Mouse (Mus musculus) embryonic stem cell, embryonic (primary cell): ENCODE measurements at regions not wholly inside any gene's neighbourhood (a gene's known extent, or its start where the extent isn't known, plus 50 kb on each side); places are given as distances from the start of the nearest gene placed in this dataset.

ENCODE experiments used
- CTCF ChIA-PET, 4 experiments: fragments of 300-600 bp in 2 of 4; fragments of 350-600 bp in 2 of 4; sonication (Branson Sonifier 250); formaldehyde crosslinking; loops; one replicate each; lab custom pipeline; 2022; ENCODE audit warnings: inconsistent platforms in 2 of 4; lab: Charles Lee
- POLR2A ChIA-PET, 4 experiments: fragments of 300-600 bp in 2 of 4; fragments of 350-600 bp in 2 of 4; sonication (Branson Sonifier 250); formaldehyde crosslinking; loops; one replicate each; lab custom pipeline; 2022; ENCODE audit warnings: antibody characterized with exemption in 4 of 4, inconsistent platforms in 1 of 4; lab: Charles Lee

DNA sequence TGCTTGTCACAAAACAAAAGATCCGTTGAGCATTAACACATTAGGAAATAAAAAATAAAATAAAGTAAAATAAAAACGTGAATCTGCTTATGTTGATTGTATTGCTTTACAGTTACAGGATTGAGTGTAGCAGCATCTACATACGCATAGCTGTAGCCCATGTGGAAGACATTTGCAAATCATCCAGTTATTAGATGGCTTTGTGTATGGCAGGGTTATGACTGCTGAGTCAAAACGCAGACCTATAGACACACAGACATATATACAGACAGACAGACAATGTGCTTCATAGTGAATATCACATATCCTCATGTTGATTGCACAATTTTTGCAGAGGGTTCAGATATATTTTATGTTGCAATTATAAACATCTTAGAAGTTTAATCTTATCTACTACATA lies 64.5 kb downstream of the Gm11146 start:
- ChIA-PET POLR2A (no interaction called here), CTCF (no interaction called here)

DNA sequence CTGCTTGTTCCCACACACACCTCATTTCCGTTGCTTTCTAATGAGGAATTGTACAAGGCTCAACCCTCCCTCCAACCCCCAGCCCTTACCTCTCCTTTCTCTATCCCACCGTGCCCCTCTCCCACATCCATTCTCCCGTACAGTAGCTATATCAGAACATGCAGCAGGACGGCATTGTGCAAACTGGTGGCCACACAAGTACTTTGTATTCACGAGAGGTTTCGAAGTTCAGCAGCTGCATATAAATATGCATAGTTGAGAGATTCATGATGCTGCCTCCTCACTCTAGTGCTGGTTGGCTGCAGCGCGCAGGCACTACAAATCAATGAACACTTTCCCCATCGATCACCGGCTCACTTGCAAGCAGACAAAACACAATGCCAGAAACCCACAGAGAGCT lies 65.1 kb downstream of the Gm11146 start:
- CTCF ChIA-PET: no interaction called here
- POLR2A ChIA-PET: no interaction called here

DNA sequence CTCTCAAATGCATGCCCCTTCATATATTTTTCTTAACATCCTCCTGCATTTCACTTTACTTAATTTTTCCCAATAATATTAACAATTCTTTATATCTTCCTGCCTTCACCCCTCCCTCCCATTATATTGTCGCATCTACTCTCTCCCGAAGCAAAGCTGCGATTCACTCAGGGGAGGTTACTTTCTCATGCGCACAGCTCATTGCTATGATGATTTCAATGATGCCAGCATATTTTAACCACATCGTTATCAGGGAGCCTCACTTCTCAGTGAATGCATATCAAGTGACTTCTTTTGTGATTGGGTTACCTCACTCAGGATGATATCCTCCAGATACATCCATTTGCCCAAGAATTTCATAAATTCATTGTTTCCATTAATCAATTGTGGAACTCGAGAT lies 65.6 kb downstream of the Gm11146 start:
- POLR2A ChIA-PET: no interaction called here

DNA sequence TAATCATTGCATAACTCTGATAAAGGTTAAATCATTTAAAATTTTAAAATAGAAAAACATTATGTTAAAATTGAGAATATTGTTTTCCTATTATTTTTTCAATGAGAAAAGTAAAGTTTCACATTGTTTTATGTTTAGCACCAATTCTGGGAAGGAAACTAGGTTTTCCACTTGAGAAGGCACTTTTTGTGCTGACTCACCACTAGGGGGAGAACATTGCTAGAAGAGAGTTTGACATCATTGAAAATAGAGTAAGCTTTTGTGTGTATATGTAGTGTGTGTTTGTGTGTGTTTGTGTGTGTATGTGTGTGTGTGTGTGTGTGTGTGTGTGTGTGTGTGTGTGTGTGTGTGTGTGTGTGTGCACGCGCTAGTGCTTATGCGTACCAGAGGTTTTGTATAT lies 66.9 kb downstream of the Gm11146 start:
- ChIA-PET POLR2A (no interaction called here), CTCF (interaction anchor here in 1 of 4 experiments (0.7 kb wide), 1 partner anchor 178 kb away, joined by 11 read pairs; no protein-coding TSS in a partner anchor)

More for the DNA sequence above, 65.6 kb downstream of the Gm11146 start:
- CTCF ChIA-PET: no interaction called here

DNA sequence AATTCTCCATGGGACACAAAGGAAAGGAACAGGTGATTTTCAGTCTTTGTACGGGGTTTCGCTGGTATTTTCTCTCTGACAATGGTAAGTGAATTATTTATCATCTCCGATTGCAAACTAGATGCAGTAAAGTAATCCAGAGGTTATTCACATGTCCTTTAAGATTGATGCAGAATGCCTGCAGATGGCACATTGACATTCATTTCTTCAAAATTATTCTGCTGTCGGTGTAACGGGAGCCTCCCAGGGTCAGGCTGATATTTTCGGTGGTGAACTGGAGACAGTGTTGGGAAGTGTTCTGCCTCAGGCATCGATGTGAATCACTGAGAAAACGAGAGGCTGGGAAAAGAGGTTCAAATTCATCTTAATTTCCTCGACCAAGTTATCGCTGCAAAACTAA lies 70.3 kb downstream of the Gm11146 start:
- POLR2A ChIA-PET: no interaction called here
- CTCF ChIA-PET: no interaction called here

DNA sequence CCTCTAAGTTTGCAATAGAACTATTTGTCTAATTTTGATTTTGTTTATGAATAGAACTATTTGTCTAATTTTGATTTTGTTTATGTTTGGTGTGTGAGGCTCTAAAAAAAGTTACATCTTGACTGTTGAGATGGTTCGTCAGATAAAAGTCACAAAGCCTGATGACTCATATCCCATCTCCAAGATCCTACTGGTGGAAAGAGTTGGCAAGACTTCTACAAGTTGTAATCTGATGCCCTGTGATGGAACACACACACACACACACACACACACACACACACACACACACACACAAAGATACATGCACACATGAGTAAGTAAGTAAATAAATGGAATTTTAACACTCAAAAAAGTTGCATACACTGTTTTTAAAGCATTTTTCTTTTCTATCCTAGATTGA lies 73.9 kb downstream of the Gm11146 start:
- ChIA-PET CTCF (no interaction called here), POLR2A (no interaction called here)

DNA sequence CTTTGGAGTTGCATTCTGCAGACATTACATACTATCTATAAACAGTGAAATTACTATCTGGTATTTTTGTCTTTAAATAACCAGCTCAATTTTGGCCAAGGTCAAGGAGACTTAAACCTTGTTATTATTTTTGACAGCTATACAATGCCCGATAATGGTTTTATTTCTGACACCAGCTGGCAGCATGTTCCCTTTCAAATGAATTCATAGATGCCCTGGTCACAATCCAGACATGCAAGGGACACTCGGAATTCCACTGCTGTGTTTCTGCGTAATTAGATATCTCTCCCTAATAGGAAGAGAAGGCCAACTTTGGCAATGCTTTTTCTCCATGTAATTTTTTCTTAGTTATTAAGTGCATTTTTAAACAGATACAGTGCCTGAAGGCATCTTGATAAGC lies 87.3 kb downstream of the Gm11146 start:
- POLR2A ChIA-PET: no interaction called here
- CTCF ChIA-PET: no interaction called here

DNA sequence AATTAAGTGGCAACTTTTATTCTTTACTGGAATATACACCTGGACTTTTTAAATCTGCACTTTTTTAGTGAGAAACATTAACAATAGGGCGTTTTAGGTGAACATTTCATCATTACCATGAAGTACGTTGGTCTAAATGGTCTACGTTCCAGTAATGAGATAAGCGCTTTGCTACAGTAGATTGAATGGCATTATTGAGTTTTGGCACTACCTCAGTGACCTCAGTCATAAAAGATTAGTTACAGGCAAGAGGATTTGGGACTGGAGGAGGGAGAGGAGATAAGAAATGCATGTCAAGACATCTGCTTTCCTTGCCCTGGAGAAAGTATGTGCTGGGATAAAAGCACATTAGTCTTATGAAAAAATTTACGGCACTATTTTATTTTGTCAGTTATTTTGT lies 98.3 kb downstream of the Gm11146 start:
- CTCF ChIA-PET: no interaction called here
- POLR2A ChIA-PET: no interaction called here

DNA sequence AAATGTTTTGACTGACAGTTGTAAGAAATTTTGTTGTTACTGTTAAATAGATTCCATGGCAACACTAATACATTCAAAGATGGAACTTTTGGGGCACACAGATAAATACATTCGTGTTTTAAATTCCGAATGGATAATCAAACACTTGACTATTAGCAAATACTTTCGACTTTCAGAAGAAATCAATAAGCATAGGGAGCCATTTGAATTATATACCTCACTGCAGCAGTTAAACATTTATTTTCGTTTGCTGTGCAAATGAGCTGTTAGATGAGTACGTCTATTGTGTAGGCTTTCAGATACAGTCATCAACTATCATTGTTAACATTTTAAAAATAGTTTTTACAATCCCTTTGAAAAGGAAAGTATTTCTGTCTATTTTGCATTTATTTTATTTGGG lies 99.0 kb downstream of the Gm11146 start:
- POLR2A ChIA-PET: interaction anchor here in 1 of 4 experiments (0.6 to 0.7 kb wide), 2 partner anchors 82 to 536 kb away, joined by 6 to 7 read pairs; no protein-coding TSS in a partner anchor
- CTCF ChIA-PET: interaction anchor here in 1 of 4 experiments (0.6 kb wide), 1 partner anchor 11 kb away, joined by 3 read pairs; no protein-coding TSS in a partner anchor

DNA sequence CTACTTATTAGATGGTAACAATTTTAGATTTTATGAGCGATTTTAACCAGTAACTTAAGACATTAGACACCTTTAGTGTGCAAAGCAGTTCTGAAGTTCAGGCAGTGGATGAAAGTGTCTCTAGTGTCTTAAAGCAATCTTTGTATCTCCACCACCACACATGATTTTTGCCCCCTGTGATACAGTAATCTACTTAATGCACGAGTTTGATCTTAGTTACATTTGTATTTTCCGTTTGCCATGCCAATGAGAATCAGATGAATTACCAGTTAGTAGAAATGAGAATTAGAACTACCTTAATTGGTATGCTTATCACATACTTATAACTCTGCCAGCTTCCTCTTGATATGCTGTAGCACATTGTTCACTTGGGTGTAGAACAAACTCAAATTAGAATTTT lies 99.9 kb downstream of the Gm11146 start:
- POLR2A ChIA-PET: no interaction called here
- CTCF ChIA-PET: no interaction called here

DNA sequence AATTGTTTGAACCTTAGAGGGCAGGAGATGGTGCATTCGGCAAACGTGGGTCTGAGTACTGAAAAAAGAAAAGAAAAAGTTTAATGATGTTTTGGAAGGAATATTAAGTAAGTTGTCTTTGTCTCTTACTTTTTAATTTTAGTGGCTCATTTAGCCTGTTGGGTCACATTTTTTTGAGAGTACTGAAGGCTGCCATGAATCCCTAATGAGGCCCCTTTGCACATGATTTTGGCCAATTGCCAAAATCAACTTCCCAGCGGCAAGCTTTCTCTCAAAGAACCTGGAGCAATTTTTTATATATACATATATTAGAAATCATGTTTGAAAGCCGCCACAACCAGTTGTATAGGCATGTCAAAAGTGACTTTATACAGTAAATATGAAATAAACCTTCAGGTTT lies 100.9 kb downstream of the Gm11146 start:
- ChIA-PET CTCF (no interaction called here), POLR2A (no interaction called here)

DNA sequence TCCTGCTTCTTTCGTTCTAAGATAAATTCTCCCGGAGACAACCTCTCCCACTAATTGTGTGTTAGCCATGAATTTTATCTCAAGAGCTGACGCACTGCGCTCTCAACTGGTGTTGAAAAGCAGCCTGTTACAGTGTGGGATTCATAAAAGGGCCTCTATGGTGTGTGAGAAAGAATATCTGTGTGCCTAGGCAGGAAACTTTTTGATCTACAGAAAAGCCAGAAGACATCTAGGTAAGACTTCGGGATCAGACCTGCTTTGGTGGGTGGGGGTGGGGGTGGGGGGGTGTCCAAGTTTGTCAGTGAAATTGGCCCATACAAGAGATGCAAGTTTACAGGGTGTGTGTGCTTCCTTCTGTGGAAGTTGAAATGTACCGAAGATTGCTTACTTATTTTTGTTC lies 101.5 kb downstream of the Gm11146 start:
- CTCF ChIA-PET: interaction anchor here in 1 of 4 experiments (0.7 kb wide), 1 partner anchor 887 kb away, joined by 3 read pairs; no protein-coding TSS in a partner anchor
- POLR2A ChIA-PET: no interaction called here

DNA sequence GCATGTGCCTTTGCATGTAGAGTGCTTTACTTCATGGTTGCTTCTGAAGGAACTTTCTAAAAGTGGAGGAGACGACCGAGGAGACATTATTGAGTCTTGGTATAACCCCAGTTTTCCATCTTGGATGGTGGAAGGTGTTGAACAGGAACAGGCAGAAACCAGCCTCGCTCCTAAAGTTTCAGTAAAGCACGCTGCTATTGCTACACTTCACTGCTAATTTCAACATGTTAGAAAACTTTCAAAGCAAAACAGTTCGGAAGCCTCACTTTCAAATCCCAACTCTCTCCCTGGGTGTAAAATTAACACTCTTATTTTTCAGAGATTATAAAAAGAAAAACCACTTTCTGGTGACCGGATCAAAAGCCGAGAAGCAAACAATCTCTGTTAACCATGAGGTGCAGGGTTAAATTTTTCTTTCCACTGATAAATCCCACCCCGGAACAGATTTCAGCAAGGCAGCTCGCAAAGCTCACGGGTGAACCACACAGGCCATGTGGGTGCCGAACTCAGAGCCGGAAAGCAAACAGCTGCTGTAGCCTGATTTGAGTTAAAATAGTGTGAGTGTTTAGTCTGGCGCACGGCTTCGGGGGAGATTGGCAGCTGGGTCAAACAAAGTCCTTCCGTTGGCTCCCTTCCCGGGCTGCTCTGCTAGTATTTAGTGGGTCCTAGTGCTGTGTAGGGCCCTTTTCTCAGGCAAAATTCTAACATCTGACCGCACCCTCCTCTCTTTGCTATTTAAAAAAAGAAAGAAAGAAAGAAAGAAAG lies 102.2 kb downstream of the Gm11146 start:
- ChIA-PET POLR2A (no interaction called here), CTCF (interaction anchor here in 1 of 4 experiments (0.7 kb wide), 1 partner anchor 886 kb away, joined by 3 read pairs; no protein-coding TSS in a partner anchor)

DNA sequence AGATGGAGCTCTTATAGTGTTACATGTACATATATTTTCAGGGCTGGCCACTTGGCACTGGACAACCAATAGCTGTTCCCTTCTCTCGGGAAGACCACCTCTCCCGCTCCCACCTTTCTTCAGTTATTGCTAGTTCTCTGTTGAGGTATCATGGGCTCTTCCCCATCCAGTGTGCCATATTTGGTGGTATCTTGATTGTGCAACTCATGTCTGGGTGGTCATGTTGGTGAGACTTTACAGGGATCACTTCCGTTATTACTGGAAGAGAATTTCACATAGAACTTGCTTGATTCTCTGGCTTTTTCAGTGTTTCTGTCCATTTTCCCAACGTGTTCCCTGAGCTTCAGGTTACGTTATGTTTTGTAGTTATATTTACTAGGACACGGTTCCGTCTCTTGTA lies 106.6 kb downstream of the Gm11146 start:
- ChIA-PET CTCF (no interaction called here), POLR2A (no interaction called here)

DNA sequence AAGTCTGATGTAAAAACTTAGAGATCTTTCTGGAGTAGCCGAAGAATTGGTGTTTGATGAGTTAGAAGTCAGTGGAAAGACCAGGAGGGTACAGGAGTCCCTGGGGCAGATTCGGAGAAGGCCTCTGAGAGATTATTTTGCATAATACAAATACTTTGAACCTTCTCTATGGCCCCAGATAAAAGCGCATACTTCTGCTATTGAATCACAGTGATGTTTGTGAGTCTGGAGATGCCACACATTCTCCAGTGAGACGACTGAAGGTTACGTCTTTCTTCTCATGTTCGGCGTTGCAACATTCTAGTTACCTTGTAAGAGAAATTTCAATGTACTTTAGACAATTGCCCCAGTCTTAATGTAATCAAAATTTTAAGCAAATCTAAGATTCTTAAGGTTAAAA lies 107.9 kb downstream of the Gm11146 start:
- CTCF ChIA-PET: no interaction called here
- POLR2A ChIA-PET: no interaction called here

DNA sequence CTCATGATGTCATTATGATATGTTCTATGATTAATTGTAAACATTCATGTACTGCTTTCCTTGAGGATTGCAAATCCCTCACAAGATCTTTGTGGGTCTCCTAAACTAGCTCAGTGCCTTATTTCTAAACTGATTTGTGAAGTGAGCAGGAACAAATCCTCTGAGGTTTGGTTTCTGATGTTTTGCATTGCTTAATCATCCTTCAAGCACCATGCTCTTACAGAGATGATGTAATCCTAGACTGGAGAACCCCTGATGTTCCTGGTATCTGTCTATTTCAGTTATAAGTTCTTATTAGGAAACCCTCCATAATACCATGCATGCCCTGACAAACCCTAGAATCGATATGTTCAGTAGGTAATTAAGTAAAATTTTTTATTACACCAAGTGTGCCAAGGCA lies 113.7 kb downstream of the Gm11146 start:
- POLR2A ChIA-PET: no interaction called here
- CTCF ChIA-PET: no interaction called here

DNA sequence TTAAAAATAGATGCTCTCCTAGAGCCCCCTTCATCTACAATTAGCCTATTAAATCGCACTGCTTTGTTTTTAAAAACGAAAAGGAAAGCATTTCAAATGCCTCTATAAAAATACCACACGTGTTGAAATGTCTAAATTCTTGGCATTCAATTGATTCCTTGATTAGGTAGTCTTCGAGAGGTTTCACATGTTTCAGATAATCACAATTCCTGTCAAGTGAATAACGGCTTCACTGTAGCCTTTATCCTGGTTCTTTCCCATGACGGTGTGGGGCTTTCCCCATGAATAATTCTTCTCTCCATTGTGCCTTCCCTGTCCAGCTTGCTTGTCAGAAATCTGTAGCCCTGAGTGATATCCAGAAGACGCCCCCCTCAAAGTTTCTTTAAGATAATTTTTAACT lies 122.1 kb downstream of the Gm11146 start:
- POLR2A ChIA-PET: no interaction called here
- CTCF ChIA-PET: no interaction called here

DNA sequence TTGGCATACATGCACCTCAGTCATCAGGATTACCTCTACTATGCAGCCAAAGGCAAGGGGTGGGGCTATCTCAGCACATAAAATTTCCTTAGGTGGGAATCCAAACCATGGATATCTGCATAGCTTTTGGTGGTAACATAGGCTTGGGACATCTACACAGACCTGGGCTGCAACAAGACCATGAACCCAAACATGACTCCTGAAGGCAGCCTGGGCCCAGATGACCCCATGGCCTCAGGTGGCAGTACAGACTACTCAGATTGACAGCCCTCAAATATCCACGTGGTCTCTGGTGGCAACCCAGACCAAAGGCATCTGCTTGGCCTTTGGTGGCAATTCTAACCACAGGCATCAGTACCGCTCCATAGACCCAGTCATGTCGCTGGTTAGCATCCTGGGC lies 130.0 kb downstream of the Gm11146 start:
- ChIA-PET POLR2A (no interaction called here), CTCF (interaction anchor here in 1 of 4 experiments (0.8 kb wide), 1 partner anchor 11 kb away, joined by 3 read pairs; no protein-coding TSS in a partner anchor)

DNA sequence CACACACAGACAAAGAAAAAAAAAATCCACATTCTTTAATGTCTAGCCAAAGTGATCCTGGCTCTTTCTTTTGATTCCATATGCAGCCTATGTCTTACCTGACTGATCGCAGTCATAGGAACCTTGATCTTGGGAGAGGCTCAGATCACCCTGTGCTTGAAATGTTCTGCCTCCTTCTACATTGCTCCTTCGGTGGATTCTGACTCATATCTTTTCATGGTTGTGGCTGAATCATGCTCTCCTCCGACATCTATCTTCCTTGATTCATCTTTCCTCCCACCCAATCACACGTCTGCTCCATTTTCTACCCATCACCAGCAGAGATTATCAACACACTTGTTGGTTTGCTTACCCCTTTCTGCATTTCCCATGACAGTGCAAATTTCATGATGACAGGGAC lies 132.0 kb downstream of the Gm11146 start:
- CTCF ChIA-PET: no interaction called here
- POLR2A ChIA-PET: no interaction called here

DNA sequence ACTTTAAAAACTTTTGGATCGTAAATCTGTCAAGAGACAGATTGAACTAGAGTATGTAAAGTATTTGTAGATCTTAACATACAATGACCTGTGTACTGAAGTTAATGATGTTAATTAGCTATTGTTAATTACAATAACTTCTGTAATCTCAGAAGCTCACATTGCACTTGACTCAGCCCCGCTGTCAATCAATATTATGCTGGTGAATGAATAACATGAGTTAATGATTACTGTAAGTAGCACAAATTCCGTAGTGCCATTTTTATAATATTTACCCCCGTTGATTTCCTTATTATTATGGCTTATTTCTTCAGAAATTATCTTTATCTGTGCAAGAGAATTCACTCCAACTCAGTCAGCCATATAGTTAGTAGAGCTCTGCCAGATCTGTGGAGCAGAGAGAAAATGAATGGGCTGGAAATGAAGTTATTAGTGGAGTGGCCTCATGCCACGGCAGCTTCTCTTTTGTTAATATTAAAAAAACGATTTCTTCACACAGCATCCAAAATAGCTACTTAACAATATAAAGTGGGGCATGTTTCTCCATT lies 132.5 kb downstream of the Gm11146 start:
- CTCF ChIA-PET: no interaction called here
- POLR2A ChIA-PET: no interaction called here

DNA sequence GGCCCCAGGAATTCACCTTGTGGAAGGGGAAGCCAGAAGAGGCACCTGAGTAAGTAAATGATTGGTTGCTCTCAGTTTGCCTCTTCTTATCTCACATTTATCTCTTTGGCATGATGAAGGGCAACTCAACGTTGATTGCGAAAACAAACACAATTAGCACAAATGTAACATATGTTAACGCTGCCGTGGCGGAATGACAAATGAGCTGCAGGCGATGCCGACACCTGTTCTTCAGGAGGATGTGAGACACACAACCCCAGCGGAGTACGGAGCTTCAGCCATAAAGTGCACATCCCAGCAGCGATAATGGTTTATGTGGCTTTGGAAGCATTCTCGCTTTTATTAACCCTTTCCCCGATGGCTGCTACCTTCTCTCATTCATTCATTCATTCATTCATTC lies 134.7 kb downstream of the Gm11146 start:
- CTCF ChIA-PET: no interaction called here
- POLR2A ChIA-PET: no interaction called here
